Mouse (Mus musculus) left cerebral cortex, postnatal 10 days (tissue): Measurements from ENCODE around the gene Stxbp5. TPM values are rescaled to one million over a fixed set of nuclear protein-coding genes. Genes with fewer than 3 reads are reported as not detected.
A peak's percentile ranks its signal among the peaks of the same experiment; 100 is the strongest.

Experiments
- DNase-seq, 2 experiments: peaks; one replicate each; pipeline ENCODE4 v3.0.0; 2021 to 2022; ENCODE audit warnings: low spot score in 2 of 2, mixed read lengths in 1 of 2; ENCODE audit errors: extremely low spot score in 1 of 2
- intact Hi-C: fragments of 180-260 bp; cut with DNase I; formaldehyde crosslinking; loops from one replicate; pipeline ENCODE4 v1.15.1; 2025
- total RNA-seq, 2 experiments: library from RNA; stranded (reverse); gene quantifications; 2 replicates each; pipeline ENCODE4 v1.2.3; 2021

Gene Stxbp5
- total RNA-seq, 2 experiments from 2014 or later, result 91.6 to 96.0 TPM

DNA sequence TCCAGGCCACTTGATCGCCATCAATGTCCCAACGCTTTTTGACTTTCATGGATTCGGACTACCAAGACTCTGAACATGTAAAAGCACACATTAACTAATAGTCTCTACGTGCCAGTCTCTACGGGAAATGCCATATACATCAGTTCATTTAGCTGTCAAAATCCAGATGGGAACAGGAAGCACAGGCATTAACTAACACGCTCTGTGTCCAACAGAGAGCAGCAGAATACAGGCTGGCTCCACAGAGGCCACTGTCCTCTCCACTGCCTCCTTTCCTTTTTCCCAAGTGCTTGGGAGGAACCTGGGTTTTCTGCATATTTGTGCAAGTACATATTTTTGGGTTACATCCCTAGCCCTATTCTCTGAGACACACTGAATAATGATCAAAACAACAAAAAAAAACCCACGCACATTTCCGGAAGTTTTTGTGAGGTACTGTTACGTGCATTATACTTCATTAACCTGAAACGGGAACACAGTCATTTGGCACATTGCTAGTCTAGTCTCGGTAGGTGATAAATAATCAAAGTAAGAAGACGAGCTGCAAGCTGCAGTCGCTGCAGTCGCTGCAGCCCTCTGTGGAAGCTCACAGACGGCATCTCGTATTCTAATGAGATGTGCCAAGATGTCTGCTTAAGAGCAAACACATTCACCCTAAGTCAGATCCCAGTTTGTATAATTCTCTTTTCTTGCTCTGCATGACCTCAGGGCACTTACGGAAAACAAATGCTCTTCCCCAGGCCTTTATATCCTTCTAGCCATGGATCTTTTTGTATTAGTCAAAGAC lies 33.9 kb downstream of the Stxbp5 start:
- intact Hi-C loops, result no loop called here
- DNase-seq, result no peak

- intact Hi-C loops, result no loop called here
- DNase-seq, result no peak
Measured at GRCm38 (mm10) chr10:9860022-9860421, 40.9 kb downstream of the Stxbp5 start.

GRCm38 (mm10) chr10:9859476-9859875 lies 41.4 kb downstream of the Stxbp5 start:
- intact Hi-C loops, result no loop called here
- no peak for DNase-seq

DNA sequence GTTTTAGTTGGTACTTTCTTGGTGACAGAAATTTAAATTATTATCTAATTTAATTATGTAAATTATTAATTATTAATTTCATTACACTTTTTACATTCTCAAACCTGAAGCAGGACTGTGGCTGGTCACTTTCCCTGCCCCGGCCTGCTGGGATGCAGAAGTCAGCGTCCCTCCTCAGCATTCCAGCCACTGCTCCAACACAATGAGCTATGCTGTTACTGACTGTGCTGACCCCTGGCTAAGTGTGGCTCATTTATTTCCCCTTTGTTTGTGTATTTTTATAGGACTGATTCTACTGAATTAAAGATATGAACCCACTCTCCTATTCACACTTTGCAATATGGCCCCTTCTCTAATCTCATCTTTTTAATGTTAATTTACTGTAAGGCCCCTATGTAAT lies 43.0 kb downstream of the Stxbp5 start:
- intact Hi-C loops, result no loop called here
- DNase-seq, result no peak

GRCm38 (mm10) chr10:9856792-9857191 lies 44.1 kb downstream of the Stxbp5 start:
- DNase-seq, result peak in 1 of 2 experiments; percentile 38
- intact Hi-C loops, result no loop called here

- intact Hi-C loops, result no loop called here
- no peak for DNase-seq
Measured at GRCm38 (mm10) chr10:9846408-9846807, 54.5 kb downstream of the Stxbp5 start.

DNA sequence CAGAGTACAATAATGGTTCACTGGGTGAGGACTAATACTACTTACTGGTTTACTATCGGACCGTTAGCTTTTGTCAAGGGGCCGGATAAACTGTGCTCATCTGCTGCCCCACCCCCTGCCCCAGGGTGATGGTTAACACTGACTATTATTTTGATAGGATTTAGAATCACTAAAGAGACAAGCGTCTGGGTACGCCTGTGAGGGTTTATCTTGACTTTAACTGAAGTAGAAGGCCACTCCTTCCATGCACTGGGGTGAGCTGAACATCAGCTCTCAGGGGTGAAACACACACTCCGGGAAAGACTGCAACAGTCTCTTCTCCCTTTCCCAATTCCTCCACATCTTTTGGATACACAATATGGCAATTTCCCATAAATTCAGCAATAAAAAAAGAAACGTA lies 61.5 kb downstream of the Stxbp5 start:
- no peak for DNase-seq
- intact Hi-C loops, result no loop called here

DNA sequence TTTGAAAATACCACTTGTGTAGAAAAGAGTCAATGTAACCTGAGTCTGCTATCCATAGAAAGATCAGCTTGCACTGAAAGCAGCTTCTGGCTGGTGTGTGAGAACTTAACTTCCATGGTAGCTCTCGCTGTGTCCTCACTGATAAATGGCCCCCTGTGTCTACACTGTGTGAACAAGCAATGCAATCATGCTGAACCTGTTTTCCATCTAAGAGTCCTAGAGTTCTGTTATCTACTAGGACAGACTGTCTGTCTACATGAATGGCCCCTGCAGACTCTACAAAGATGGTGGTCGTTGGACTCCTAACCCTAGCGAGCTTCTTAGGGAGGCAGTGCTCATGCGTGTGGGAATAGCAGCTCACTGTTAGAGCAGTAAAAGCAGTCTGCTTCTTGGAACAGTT lies 65.9 kb downstream of the Stxbp5 start:
- DNase-seq, result no peak
- intact Hi-C loops, result no loop called here

DNA sequence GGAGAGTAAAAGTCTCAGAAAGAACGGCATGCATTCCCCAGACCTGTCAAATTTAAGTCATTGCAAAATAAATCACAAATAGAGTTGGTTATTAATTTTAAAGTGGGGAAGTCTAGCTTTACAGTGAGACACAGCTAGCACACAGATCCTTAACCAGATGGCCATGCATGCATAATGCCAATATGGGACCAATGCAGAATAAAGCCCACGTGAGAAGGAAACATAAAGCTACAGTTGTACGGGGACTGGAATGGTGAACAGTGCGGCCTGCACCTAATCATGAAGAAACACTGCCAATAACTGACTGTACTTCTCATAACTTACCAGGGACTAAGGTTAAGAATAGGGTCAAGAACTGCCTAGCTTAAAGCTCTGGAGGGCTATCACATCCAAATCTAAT lies 67.9 kb downstream of the Stxbp5 start:
- intact Hi-C loops, result no loop called here
- DNase-seq, result no peak

DNA sequence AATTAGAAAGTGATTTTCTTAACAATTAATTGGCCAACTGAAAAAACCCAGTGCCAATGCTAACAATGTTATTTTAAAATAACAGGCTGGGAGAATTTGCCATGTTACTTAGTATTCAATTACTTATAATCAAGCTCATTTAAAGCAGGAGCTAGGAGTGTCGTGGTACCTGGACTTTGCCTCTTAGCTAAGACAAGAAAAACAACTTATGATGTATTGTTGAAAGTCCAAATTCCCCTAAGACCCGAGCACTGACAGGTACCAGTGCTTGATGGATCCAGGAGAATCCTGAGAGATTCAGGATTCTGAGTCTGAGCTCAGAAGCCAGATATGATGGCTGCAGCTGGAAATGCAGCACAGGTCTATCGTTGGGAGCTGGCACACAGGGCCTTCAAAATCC lies 71.1 kb downstream of the Stxbp5 start:
- intact Hi-C loops, result no loop called here
- DNase-seq, result no peak

- no peak for DNase-seq
- intact Hi-C loops, result no loop called here
Measured at GRCm38 (mm10) chr10:9821299-9821698, 79.6 kb downstream of the Stxbp5 start.

DNA sequence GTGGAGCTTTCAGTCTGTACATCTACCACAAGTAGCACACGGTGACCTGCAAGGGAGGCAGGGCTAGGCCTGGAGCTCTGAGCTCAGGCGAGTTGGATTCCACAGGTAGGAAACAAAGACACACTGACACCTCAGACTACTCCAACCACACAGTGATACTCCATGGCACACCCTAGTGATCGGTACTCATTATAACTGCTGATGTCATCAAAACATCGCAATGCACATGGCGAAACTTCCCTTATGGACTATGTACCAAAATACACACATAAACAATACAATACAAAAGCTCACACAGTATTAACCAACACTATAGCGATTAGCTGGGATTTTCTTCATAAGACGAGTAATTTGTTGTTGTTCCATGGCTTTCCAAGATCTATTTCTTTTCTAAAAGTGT lies 82.3 kb downstream of the Stxbp5 start:
- intact Hi-C loops, result loop anchor here (5.0 kb wide), 1 partner anchor 79 kb away; no protein-coding TSS in a partner anchor
- DNase-seq, result no peak

DNA sequence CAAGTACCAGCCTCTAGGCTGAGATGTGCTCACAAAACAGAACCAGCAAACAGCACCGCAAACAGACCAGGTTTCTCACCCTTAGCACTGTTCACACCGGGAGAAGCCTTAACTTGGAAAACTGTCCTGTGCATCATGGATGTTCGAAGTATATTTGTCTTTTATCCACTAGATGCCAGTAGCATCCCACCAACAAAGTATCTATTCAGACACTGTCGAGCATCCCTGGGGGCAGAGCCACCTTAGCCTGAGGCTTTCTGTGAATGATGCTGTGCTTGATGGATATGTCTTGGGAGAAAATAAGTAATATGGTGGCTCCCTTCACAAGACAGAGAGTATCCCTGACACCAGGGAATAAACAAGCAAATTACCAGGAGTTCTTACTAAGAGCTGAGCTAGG lies 87.0 kb downstream of the Stxbp5 start:
- intact Hi-C loops, result loop anchor here (2.0 kb wide), 1 partner anchor 507 kb away; no protein-coding TSS in a partner anchor
- DNase-seq, result peak in 1 of 2 experiments; percentile 34

DNA sequence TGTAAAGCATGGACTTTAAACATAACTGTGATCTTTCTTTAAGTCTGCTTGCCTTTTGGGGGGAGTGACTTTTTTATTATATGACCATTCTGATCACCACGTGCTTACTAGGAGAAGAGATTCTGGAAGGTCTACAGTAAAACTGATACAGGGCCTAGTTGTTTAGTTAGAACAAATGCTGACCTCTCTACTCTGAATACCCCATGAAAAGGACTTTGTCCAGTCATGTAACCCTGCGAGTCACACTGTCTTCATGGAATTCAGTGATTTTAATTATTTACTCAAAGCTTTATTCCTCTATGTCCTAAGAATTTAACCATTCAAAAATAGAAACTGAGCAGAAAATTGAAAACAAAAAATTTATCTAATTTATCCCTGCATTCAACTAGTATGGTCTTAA lies 93.3 kb downstream of the Stxbp5 start:
- no peak for DNase-seq
- intact Hi-C loops, result no loop called here

DNA sequence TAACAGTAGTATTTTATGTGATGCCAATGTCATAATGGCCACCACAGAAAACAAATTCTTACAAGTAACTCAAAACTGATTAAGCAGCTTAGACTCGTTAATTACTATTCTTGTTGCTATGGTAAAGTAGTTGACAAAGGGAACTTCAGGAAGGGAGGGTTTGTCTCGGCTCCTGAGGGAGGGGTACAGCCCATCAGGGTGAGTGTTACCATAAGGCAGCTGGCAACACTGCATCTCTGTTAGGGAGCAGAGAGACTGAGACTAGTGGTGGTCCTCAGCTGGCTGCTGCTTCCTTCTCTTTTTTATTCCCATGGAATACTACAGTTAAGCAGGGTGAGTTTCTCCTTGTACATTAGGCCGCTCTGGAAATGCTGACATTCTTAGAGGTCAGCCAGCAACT lies 95.5 kb downstream of the Stxbp5 start:
- DNase-seq, result no peak
- intact Hi-C loops, result no loop called here

GRCm38 (mm10) chr10:9803126-9803525 lies 97.8 kb downstream of the Stxbp5 start:
- DNase-seq, result no peak
- intact Hi-C loops, result no loop called here

- DNase-seq, result no peak
- intact Hi-C loops, result no loop called here
Measured at GRCm38 (mm10) chr10:9801571-9801970, 99.3 kb downstream of the Stxbp5 start.

DNA sequence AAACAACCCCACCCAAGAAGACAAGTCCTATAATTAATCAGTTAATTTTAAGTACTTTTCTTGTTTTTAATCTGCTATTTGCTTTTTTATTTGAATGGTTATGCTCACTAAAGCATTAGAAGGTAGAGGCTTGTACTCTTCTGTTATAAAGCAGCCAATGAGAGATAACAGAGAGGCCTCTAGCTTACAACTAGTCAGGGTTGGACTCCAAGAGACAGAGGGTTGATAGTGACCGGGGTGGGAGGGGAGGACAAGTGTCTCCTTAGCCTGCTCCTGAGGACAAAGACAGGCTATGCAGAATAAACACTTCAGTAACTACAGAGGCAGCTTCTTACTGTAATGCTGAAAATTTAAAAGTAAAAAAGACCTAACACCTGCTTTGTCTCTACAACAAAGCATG lies 101.8 kb downstream of the Stxbp5 start:
- intact Hi-C loops, result no loop called here
- DNase-seq, result no peak

- DNase-seq, result no peak
- intact Hi-C loops, result no loop called here
Measured at GRCm38 (mm10) chr10:9796429-9796828, 104.5 kb downstream of the Stxbp5 start.

DNA sequence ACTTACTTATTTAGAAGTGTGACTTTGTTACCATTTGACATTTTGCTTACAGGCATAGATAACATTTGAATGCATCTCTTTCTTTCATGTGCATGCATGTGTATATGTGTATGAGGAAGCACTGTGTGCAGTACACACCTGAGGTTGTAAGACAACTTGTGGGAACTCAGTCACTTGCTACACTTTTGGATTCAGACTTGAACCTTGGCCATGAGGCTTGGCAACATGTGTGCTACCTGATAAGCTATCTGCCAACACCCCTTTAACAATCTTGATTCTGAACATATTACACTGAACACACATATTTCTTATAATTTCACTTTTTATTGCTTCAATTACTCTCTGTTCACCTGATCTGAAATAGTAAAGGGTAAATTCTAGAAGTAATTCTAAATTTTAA lies 106.5 kb downstream of the Stxbp5 start:
- DNase-seq, result no peak
- intact Hi-C loops, result no loop called here

DNA sequence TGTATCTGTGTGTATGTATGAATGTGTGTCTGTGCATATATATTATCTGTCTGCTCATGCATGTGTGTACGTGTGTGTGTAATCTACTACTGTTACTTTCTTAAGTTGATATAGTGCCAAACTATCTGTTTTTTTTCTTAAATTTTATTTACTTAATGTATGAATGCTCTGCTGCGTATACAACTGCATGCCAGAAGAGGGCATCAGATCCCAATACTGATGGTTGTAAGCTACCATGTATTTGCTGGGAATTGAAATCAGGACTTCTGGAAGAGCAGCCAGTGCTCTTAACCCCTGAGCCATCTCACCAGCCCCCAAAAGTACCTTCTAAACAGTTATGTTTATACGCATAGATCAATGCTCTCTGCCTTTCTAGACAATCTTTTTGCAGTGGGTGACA lies 109.9 kb downstream of the Stxbp5 start:
- no peak for DNase-seq
- intact Hi-C loops, result no loop called here
